Mouse (Mus musculus) spleen, adult 2 months (tissue): Measurements from ENCODE around the gene Smim26. TPM values are rescaled to one million over a fixed set of nuclear protein-coding genes. Genes with fewer than 3 reads are reported as not detected.

ENCODE experiments used
- DNase-seq, 2 experiments: peaks; one replicate each; pipeline versions ENCODE4 v3.0.0 to v3.0.0-alpha.2; 2012 to 2021; ENCODE audit warnings: low spot score in 2 of 2, low read depth in 1 of 2
- H3K27ac ChIP-seq: fragments of 200-500 bp; 2 replicates; pipeline ENCODE4 v1.5.1; 2012; ENCODE audit warnings: low read length, inconsistent platforms; ENCODE audit not compliant: insufficient read depth
- H3K27me3 ChIP-seq: fragments of 200-500 bp; 2 replicates; pipeline ENCODE4 v1.6.1; 2012; ENCODE audit warnings: mild to moderate bottlenecking, moderate library complexity, low read length, inconsistent platforms; ENCODE audit not compliant: control insufficient read depth, insufficient read depth
- H3K36me3 ChIP-seq: fragments of 200-500 bp; 2 replicates; pipeline ENCODE4 v1.6.1; 2012; ENCODE audit warnings: mild to moderate bottlenecking, low read length, inconsistent platforms; ENCODE audit not compliant: control insufficient read depth, insufficient read depth
- H3K4me1 ChIP-seq: fragments of 200-500 bp; 2 replicates; pipeline ENCODE4 v1.6.1; 2011; ENCODE audit warnings: inconsistent platforms; ENCODE audit not compliant: control insufficient read depth, insufficient read depth, insufficient read length
- H3K4me3 ChIP-seq: fragments of 200-500 bp; 2 replicates; pipeline ENCODE4 v1.5.1; 2011; ENCODE audit warnings: mild to moderate bottlenecking, inconsistent platforms; ENCODE audit not compliant: insufficient read depth, insufficient read length; ENCODE audit errors: extremely low read depth
- CTCF ChIP-seq: fragments of 200-500 bp; IDR thresholded peaks from 2 replicates; pipeline ENCODE4 v1.5.1; 2011; ENCODE audit warnings: mild to moderate bottlenecking, inconsistent platforms; ENCODE audit not compliant: insufficient read depth, insufficient read length, insufficient replicate concordance; ENCODE audit errors: extremely low read depth
- POLR2A ChIP-seq: fragments of 200-500 bp; IDR thresholded peaks from 2 replicates; pipeline ENCODE4 v1.6.1; 2011; ENCODE audit warnings: low read depth, low read length, inconsistent platforms
- WGBS: fragments of 180-500 bp; shearing (Covaris S2); methylation state at CpG from one replicate; pipeline ENCODE4 v1.1.7; 2018; 5-methylcytosine and 5-hydroxymethylcytosine counted together
- polyA plus RNA-seq: library from polyadenylated mRNA; depleted of rRNA; stranded (reverse); fragments of >200 nt; gene quantifications from 2 replicates; pipeline ENCODE4 v1.2.3, GENCODE M21; 2012; rRNA removed

The Smim26 gene
- 0.77 and 0.89 TPM in 2 replicates for polyA plus RNA-seq

- H3K27ac ChIP-seq = peak within 1 kb of the TSS; percentile 49
- under 1% methylated on average over 31 of the region's 31 CpGs for WGBS
- H3K36me3 ChIP-seq = peaks cover 8% of the 10 kb centered on the region
- DNase-seq = peak; percentile 27 to 74
- TF ChIP-seq POLR2A (peak; percentile 43; the same call in 1 of the 2 replicates), CTCF (no peak)
- H3K27me3 ChIP-seq = no peaks in the 10 kb centered on the region
- H3K4me1 ChIP-seq = peaks cover 2% of the 10 kb centered on the region; the same call in 1 of the 2 replicates
- peak within 1 kb of the TSS; percentile 88 for H3K4me3 ChIP-seq
Measured at GRCm38 (mm10) chr2:144593951-144594651, at the start of gene Smim26. TSS of gene Smim26 (plus strand) at chr2:144594054.

DNA sequence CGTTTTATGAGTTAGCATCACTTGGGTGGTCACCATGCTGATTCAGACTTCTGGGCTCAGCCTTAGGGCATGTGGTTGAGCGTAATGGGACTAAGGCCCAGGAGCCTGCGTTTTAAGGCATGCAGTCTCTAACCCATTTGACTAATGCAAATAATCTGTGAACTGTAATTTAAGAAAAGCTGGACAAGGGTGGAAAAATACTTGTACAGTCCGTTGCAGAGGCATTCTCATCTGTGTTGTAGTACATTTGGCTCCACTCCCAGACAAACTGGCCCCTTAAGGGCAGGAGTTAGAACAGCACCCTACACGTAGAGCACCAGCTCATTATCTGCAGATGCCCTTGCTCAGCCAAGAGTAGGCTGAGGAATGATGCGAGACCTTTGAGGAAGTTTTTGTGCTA lies 49.2 kb upstream of the Smim26 start:
- Histone ChIP-seq H3K36me3 (peaks cover 10% of the 10 kb centered on the region; the same call in 1 of the 2 replicates), H3K27ac (no peak overlapping the region), H3K4me1 (no peaks in the 10 kb centered on the region), H3K27me3 (no peaks in the 10 kb centered on the region), H3K4me3 (no peak overlapping the region)
- DNase-seq = no peak
- TF ChIP-seq CTCF = no peak
- no peak for TF ChIP-seq POLR2A
- 89% methylated on average over 6 of the region's 6 CpGs for WGBS

DNA sequence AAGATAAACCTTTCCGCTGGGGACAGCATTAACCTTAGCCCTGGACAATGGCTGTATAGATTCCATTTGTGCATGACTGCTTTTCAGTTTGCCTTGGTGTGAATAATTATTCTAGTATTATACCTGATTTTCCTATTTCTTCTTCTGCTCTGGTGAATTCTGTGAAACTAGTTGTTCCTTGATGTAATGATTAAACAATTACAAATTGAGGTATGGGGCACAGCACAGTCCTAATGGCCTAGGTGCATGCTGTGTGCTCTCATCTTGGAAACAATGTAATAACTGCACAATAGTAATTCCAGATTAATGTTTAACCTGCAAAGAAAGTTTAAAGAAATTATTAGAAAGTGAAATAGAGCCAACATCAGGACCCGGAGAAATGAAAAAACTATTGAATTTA lies 48.8 kb upstream of the Smim26 start:
- Histone ChIP-seq H3K36me3 (peaks cover 7% of the 10 kb centered on the region; the same call in 1 of the 2 replicates), H3K4me3 (no peak overlapping the region), H3K27ac (no peak overlapping the region), H3K27me3 (no peaks in the 10 kb centered on the region), H3K4me1 (no peaks in the 10 kb centered on the region)
- TF ChIP-seq CTCF = no peak
- TF ChIP-seq POLR2A = no peak
- 94% methylated on average over 2 of the region's 2 CpGs for WGBS
- no peak for DNase-seq

DNA sequence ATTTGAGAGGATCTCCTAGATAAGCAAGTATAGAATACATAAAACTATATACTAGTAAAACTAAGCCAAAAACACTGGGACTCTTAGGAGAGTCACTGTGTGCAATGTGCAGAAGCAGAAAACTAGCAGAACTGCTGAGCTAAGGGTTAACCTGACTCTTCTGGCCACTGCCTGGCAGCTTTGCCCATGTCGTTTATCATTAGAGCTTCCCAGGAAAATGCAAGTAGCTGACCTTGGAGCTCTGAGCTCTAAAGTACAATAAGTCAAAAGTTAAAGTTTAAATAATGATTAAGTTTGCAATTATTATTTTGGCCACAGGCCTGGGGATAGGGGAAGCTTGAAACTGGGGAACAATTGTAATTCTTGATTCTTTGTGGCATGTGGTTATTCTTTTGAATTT lies 48.4 kb upstream of the Smim26 start:
- H3K36me3 ChIP-seq = peaks cover 7% of the 10 kb centered on the region; the same call in 1 of the 2 replicates
- H3K27me3 ChIP-seq = no peaks in the 10 kb centered on the region
- H3K4me1 ChIP-seq = no peaks in the 10 kb centered on the region
- no peak overlapping the region for H3K4me3 ChIP-seq
- TF ChIP-seq CTCF (no peak), POLR2A (no peak)
- no peak overlapping the region for H3K27ac ChIP-seq
- WGBS = 66% methylated on average over 1 of the region's 1 CpGs
- no peak for DNase-seq

GRCm38 (mm10) chr2:144547559-144547958 lies 46.3 kb upstream of the Smim26 start:
- H3K27ac ChIP-seq = no peak overlapping the region
- H3K27me3 ChIP-seq = no peaks in the 10 kb centered on the region
- TF ChIP-seq CTCF (no peak), POLR2A (no peak)
- no peak overlapping the region for H3K4me3 ChIP-seq
- DNase-seq = no peak
- H3K4me1 ChIP-seq = no peaks in the 10 kb centered on the region
- peaks cover 6% of the 10 kb centered on the region; the same call in 1 of the 2 replicates for H3K36me3 ChIP-seq
- 85% methylated on average over 4 of the region's 4 CpGs for WGBS

- Histone ChIP-seq H3K4me1 (peaks cover 4% of the 10 kb centered on the region; the same call in 1 of the 2 replicates), H3K27ac (0 out of 2 replicates have a peak within 1 kb of the TSS, but pooled peaks have one; percentile 2), H3K36me3 (peaks cover 2% of the 10 kb centered on the region; the same call in 1 of the 2 replicates), H3K4me3 (peak within 1 kb of the TSS; percentile 73), H3K27me3 (no peaks in the 10 kb centered on the region)
- 3% methylated on average over 17 of the region's 17 CpGs for WGBS
- no peak for TF ChIP-seq POLR2A
- TF ChIP-seq CTCF = no peak
- peak in 1 of 2 experiments; percentile 35 for DNase-seq
Measured at GRCm38 (mm10) chr2:144550529-144550928, 43.3 kb upstream of the Smim26 start, which contains the start of gene Rbbp9. TSS of gene Rbbp9 (minus strand) at chr2:144550869.

GRCm38 (mm10) chr2:144553905-144554304 lies 39.9 kb upstream of the Smim26 start:
- TF ChIP-seq POLR2A (no peak), CTCF (no peak)
- peaks cover 4% of the 10 kb centered on the region; the same call in 1 of the 2 replicates for H3K4me1 ChIP-seq
- H3K4me3 ChIP-seq = no peak overlapping the region
- no peak for DNase-seq
- H3K27me3 ChIP-seq = no peaks in the 10 kb centered on the region
- WGBS = 68% methylated on average over 3 of the region's 3 CpGs
- H3K36me3 ChIP-seq = no peaks in the 10 kb centered on the region
- H3K27ac ChIP-seq = no peak overlapping the region
